Mouse (Mus musculus): Measurements from ENCODE around the gene Alg6. TPM values are rescaled to one million over a fixed set of nuclear protein-coding genes. Genes with fewer than 3 reads are reported as not detected.

Alg6 gene
- total RNA-seq, 2 experiments from 2014 or later = 6.6 to 25.0 TPM

Other genes with a start within 250 kb of the Alg6 start
- not detected in 2 replicates for gene Foxd3, start 59.4 kb upstream of the Alg6 start, total RNA-seq (2015; ENCODE audit: low replicate concordance)
- not detected in 2 replicates for gene Foxd3, start 59.4 kb upstream of the Alg6 start, total RNA-seq (2017; ENCODE audit: low replicate concordance)
- gene Efcab7, start 113.5 kb downstream of the Alg6 start, total RNA-seq (2015; ENCODE audit: low replicate concordance) = 1.3 and 15.9 TPM in 2 replicates
- gene Efcab7, start 113.5 kb downstream of the Alg6 start, total RNA-seq (2017; ENCODE audit: low replicate concordance) = 2.1 TPM in 1 of 2 replicates, not detected in the other
- gene Pgm1, start 213.8 kb downstream of the Alg6 start, total RNA-seq (2015; ENCODE audit: low replicate concordance) = 3.3 and 4.0 TPM in 2 replicates
- 2.1 and 6.6 TPM in 2 replicates for gene Pgm1, start 213.8 kb downstream of the Alg6 start, total RNA-seq (2017; ENCODE audit: low replicate concordance)
- 1.3 and 2.1 TPM in 2 replicates for gene Itgb3bp, start 214.1 kb downstream of the Alg6 start, total RNA-seq (2015; ENCODE audit: low replicate concordance)
- gene Itgb3bp, start 214.1 kb downstream of the Alg6 start, total RNA-seq (2017; ENCODE audit: low replicate concordance) = 1.7 and 1.9 TPM in 2 replicates

All from erythroblast, adult 5-6 weeks (primary cell).